Mouse (Mus musculus): ENCODE measurements at regions not wholly inside any gene's neighbourhood (a gene's known extent, or its start where the extent isn't known, plus 50 kb on each side); places are given as distances from the start of the nearest gene placed in this dataset.
A peak's percentile ranks its signal among the peaks of the same experiment; 100 is the strongest.

DNA sequence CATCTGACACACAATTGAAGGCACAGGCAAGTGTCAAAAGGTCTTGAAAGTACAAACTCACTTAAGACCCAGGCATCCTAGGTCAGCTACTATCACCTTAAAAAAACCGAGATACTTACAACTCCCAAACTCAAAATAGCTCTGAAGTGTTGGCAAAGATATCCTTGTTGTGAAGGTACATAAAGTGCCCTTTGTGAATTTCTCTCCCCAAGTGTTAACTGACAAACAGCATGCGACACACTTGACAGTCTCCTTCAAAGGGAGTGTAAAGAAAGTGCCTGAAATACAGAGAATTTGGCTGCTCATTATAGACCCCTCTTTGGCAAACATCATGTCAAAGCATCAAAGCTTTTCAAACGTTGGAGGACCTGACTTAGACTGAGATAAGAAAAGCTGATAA lies 2634.2 kb downstream of the 9330182O14Rik start:
- no peak for DNase-seq (ENCODE audit: inconsistent age in 2 of 2, low spot score in 1 of 2)

DNA sequence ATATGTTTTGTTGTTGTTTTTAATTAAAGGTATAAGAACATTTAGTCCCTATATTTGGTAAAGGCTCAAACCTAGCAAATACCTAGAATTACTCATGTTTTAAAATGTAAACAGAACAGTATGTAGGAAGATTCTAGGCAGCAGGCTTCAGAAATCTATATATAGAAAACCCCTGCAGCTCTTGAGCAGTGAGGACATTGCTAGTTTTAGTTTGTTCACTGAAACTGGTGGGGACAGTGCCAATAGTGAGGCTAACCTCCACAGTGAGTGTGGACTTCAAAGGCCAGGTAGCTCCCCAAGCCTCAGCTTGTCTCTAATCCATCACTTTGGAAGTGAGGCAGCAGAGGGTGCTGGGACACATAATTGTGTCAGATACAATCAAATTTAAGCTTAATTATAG lies 2645.7 kb downstream of the 9330182O14Rik start:
- DNase-seq (ENCODE audit: inconsistent age in 2 of 2, low spot score in 1 of 2): no peak

DNA sequence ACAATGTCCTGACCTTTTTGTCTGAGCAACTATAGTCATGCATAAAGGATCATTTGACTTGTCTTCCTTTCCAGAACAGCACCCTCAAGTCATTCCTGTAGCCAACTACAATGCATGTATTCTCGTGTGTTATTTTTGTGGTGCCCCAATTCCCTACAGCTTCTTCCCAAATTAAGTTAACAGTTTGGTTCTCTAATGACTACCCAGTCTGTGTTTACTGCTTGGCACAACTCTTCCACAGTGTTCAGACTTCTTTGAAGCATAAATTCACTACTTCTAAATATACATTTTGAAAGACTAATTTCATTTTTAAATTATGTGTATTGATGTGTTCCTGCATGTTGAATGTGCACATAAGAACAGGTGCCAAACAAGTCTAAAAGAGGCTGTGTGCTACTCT lies 2667.1 kb downstream of the 9330182O14Rik start:
- no peak for DNase-seq (ENCODE audit: inconsistent age in 2 of 2, low spot score in 1 of 2)

DNA sequence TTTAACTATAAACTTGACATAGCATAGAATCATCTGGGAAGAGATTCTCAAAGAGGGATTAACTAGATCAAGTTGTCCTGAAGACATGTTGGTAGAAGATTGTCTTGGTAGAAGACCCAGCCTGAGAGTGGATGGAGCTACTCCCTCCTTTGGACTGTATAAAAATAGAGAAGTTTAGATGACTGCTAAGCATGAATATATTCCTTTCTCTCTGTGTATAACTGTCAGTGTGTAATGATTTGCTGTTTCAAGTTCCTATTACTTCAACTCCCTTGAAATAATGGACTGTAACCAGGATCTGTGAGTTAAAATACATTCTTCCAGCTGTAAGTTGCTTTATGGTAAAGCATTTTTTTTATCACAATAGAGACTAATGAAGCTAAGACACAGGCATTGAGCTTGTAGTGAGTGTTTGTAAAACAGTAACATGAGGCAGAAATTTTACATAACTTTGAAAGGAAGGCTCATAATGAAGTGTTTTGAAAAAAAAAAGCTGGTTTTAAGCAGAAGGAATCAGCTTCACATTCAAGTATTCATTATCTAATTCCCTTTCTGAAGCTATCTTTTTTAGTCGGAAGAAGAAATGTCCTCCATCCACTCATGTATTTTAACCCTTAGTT lies 2676.8 kb downstream of the 9330182O14Rik start:
- no peak for DNase-seq (ENCODE audit: inconsistent age in 2 of 2, low spot score in 1 of 2)

DNA sequence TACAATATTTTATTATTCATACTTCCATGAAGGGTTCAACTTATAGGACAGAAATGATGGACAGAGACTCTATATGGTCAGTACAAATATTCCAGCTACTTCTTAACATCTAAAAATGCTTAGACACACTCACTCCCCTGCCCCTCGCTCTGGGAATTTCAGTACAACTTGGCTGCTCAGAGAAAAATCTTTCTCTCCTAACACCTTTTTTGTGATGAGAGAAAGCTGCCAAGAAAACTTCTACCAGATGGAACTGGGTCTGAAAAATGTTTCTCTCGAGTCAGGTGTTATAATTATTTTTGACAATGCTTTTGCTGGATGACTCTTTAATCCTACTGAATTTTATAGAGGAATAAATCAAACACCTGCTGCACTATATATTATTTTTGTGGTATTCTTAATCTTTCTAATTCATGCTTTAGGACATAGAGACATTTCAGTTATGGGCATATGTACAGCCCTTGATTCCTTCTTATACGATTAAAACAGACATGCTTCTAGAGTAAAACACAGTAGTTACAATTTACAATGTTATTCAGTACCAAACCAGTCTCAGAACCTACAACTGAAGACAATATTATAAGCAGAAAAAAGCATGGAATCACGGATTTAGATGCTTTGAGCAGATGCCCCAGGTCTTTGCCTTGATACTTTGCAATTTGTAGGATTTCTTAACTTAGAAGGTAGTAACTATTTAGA lies 2681.0 kb downstream of the 9330182O14Rik start:
- DNase-seq (ENCODE audit: inconsistent age in 2 of 2, low spot score in 1 of 2): no peak

DNA sequence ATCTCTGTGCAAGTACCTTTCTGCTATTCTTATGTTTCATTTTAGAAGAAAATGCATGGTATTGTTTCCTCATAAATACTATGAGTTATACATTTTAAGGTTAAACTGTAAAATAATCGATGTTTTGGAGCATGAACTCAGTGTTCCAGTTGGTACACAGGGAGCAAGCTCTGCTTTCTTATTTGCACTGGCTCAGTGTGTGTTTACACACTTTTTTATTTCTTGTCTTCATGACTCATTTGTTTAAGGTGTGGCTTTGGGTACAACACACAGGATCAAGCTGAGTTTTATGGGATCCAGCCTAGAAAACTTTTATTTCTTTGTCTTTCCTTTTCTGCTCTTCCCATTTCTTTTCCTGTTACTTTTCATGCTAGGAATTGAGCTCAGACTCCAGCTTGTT lies 2704.7 kb downstream of the 9330182O14Rik start:
- no peak for DNase-seq (ENCODE audit: inconsistent age in 2 of 2, low spot score in 1 of 2)

DNA sequence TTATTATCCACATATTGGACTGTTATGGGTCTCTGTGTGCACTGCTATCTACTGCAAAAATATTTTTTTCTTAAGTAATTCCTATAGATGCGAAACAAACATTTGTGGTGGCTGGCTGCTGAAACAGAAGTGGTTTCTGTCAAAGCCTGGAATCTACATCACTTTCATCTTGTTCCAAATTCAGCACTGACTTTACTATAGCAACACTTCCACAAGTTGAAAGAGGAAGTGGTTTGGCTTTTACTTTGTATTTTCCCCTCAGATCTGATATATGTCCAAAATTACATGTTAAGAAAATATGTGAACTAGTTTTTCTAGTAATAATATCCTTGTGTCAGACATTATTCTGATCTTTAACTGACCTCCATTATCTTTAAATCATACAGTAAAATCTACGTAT lies 2715.8 kb downstream of the 9330182O14Rik start:
- no peak for DNase-seq (ENCODE audit: inconsistent age in 2 of 2, low spot score in 1 of 2)

DNA sequence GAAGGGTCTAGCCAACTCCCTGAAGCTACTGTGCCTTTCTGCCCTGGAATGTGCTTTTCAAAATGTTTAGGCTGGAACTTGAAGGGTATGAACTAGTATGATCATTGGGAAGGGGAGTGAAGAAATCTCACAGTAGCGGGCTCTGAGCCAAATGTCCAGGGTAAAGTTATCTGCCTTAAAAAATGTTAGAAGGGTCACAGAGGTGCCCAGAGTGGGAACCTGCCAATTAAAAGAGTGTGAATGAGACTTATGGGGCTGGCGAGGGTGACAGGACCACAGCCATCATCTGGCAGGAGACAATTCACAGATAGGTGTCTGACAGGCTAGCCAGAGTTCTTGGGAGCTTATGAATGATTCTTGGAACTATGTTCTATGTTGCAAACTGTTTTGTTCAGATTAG lies 2738.3 kb downstream of the 9330182O14Rik start:
- peak in 1 of 2 experiments; percentile 19 for DNase-seq (ENCODE audit: inconsistent age in 2 of 2, low spot score in 1 of 2)

DNA sequence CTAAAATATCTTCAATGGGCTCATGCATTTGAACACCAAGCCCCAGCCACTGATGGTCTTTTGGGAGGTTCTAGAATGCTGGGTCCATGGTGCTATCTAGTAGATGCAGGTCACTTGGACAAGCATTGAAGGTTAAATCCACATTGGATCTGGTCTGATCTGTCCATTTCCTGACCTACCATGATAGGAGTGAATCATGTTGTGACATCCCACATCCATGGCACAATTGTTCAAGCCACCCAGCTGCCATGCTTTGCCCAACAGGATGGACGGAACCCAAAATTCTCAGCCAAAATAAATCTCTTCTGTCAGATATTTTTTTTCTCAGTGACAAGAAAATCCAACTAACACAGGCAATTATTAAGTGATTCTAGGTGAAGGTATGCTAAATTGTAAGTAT lies 2760.4 kb downstream of the 9330182O14Rik start:
- DNase-seq (ENCODE audit: inconsistent age in 2 of 2, low spot score in 1 of 2): no peak

DNA sequence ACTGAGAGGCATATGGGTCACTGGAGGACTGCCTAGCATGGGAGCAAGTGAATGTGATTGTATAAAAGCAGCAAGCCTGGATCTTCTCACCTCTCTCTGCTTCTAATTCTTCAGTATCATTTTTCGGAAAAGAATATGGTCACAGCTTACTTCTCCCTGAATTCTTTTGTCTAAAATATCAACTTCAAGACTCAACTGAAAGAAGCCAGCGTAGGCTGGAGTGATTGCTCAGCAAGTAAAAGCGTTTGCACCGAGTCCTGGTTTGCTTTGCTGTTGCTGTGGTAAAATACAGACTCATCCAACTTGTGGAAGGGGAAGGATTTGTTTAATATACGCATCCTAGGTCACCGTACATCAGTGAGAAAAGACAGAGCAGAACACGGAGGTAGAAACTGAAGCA lies 2765.9 kb downstream of the 9330182O14Rik start:
- DNase-seq (ENCODE audit: inconsistent age in 2 of 2, low spot score in 1 of 2): no peak

DNA sequence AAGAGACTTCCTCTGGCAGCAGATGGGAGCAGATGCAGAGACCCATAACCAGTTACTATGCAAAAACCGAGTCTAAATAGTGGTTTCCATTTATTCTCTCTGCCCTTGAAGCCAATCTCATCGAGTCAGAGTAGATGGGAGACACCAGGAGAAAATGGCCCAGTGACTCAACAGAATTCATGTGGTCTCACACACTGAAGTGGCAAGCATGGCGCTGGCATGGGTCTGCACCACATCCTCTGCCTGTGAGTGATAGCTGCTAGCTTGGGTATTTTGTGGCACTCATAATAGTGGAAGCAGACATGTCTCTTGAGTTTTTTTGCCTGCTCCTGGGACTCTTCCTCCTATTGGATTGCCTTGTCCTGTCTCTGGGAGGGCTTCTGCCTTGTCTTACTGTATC lies 2767.6 kb downstream of the 9330182O14Rik start:
- no peak for DNase-seq (ENCODE audit: inconsistent age in 2 of 2, low spot score in 1 of 2)

DNA sequence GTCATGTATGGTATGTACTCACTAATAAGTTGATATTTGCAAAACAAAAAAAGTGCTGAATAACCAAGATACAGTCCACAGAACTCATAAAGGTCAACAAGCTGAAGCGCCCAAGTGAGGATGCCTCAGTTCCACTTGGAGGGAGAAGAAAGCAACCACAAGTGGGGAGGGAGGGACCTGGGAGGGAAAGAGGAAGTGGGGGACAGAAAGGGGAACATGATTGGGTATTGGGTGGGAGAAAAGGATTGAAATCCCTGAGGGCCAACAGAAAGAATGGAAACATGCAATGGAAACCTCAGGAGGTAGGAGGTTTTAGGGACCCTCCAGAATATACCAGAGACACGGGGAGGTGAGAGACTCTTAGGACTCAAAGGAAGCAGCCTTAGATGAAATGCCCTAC lies 2777.2 kb downstream of the 9330182O14Rik start:
- no peak for DNase-seq (ENCODE audit: inconsistent age in 2 of 2, low spot score in 1 of 2)

DNA sequence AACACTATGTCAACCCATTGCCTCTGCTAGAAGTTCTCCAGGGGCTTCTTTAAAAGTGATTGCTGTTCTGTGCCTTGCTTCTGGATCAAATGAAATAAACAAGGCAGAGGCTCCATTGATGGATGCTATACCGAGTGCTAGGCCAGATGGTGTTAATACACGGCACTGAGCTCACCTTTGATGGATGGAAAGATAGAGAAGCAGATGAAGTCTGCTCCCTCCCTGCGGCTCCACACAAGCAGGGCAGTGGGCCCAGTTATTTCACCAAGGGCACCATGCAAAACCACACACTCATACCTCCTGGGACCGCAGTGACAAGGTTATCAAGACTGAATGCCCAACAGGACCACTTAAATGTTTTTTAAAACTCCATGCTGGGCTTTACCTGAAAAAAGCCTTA lies 2778.7 kb downstream of the 9330182O14Rik start:
- no peak for DNase-seq (ENCODE audit: inconsistent age in 2 of 2, low spot score in 1 of 2)

DNA sequence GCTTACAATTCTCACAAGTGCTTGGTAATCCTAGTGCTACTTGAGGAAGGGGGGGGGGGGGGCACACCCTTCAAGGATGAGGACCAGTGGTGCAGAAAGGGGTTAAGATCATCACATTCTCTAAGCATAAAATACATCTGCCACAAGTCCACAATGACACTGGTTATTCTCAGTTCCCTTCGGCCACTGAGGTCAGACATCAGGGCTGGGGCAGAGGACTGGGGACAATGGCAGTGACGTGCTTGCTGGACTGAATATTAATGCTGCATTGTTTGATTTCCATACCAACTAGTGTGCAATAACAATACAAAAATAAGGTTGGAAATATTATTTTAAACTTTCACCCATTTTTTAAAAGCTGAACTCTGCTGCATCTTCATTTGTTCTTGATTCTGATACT lies 2779.1 kb downstream of the 9330182O14Rik start:
- no peak for DNase-seq (ENCODE audit: inconsistent age in 2 of 2, low spot score in 1 of 2)

DNA sequence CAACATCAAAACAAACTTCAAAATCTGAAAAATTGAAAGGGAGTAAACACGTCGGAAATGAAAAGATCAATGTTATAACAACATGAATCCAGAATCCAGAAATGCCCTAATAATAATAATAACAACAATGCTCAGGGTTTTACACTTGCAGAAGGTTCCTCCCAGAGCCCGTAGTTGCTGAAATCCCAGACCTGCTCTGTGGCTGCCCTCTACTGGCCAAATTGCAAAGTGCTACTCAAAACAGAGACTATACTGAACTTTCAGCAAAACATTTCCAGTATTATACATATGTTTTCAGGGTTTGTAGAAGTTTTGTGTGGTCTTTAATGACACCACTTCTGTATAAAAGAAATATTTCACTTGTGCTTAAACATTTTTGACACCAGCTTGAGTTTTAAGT lies 2779.9 kb downstream of the 9330182O14Rik start:
- peak; percentile 14 to 67 for DNase-seq (ENCODE audit: inconsistent age in 2 of 2, low spot score in 1 of 2)

DNA sequence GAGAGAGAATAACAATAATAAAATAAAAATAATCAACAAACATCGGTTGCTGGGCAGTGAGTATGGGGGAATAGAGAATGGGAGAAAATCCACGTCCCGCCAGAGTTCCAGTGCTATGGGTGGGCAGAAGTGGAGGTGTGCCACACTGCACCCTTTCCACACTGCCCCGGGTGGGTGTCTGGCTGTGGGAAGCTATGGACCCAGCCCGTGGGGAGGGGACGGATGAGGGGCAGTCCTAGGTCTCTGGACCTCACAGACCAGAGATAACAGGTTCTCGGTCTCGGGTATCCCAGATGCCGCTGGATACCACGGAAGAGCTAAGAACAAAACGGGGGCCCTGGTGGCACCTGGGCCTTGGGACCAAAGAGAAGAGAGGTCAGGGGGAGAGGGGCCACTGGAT lies 2781.0 kb downstream of the 9330182O14Rik start:
- no peak for DNase-seq (ENCODE audit: inconsistent age in 2 of 2, low spot score in 1 of 2)

DNA sequence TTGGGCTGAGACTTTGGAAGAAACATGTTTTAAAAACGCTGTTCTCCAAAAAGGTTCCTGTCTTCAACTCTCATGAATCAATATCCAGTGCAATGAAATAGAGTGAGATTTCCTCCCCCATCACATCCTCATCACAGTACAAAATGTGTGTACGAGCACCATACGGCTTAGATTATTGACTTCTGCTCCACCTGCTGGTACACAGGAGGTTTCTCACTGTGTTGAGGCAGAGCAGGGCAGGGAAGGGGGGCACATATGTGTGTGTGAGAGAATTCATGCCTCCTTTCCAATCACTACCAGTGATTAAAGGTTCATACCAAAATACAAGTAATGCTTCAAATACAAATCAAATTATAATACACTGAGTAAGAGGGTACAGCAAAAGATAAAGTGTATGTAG lies 2787.5 kb downstream of the 9330182O14Rik start:
- no peak for DNase-seq (ENCODE audit: inconsistent age in 2 of 2, low spot score in 1 of 2)

DNA sequence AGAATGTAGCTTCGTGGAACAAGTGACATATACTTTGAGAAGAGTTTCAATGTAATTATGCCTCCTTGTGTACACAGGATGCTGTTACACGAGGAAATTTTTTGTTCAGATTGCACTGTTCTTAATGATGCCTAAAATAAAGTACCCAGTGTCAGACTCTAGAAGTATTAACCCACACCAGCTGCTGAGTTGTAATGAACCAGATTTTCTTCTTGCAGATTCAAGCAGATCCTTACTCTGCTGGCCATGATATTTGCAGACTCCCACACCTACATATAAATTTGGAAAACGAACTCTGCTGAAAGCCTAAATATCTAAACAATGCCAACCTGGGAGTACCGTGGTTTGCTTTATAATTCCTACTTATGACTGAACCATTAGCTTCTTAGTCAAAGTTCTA lies 2794.2 kb downstream of the 9330182O14Rik start:
- no peak for DNase-seq (ENCODE audit: inconsistent age in 2 of 2, low spot score in 1 of 2)

DNA sequence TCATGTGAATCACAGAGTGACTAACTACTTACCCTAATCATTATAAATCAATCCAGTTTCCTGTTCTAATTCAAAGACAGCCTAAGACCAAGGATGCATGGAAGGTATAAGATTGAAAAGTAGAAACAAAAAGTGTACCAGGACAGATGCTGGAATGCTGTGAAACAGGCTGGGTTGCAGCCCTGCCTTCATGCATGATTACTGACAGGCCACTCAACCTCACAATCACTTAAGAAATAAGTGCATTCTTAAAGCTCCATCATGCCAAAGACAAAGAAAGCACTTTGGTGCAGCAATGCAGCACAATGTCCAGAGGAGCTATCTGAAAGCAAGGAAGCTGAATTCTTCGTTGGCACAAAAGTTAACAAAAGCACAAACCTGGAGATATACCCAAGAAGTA lies 2810.4 kb downstream of the 9330182O14Rik start:
- DNase-seq (ENCODE audit: inconsistent age in 2 of 2, low spot score in 1 of 2): no peak

DNA sequence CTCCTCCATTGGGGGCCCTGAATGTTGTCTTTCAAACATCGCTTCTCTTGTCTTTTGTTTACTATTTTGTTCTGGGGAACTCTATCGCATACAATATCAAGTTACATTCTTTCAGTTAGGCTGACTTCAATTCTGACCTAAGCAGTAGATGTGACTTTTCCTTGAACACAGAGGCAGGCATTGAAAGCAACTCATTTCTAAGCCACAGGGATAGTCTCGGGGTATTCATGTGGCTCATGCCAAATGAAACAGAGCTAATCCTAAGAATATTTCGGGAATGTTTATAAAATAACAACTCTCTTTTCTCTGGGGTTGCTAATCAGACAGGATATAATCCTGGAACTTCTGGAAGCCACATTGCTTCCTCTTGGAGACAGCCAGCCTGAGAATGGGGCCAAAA lies 2821.0 kb downstream of the 9330182O14Rik start:
- DNase-seq (ENCODE audit: inconsistent age in 2 of 2, low spot score in 1 of 2): peak in 1 of 2 experiments; percentile 9

DNA sequence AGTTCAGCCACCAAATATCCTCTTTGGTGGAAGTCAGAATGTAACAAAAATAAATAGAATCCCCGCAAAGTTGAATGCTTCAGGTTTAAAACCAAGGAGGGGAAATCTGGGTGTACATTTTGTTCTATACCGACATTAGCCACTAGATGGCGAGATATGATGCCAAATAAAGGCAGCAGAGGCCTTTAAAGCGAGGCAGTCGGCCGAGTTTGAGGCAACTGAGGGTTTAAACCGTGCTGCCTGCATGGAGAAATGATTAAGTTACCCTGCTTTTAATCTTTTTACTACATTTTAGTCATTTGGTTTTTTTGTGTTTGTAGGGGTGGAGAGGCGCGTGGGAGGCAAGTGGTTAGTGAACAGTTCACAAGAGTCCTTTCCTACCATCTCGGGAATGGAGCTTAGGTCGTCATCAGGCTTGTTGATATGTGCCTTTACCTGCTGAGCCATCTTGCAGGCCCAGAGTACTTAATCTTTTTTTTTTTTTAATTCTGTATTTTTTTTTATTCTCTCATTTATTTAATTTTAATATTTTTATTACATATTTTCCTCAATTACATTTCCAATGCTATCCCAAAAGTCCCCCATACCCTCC lies 2828.7 kb downstream of the 9330182O14Rik start:
- DNase-seq (ENCODE audit: inconsistent age in 2 of 2, low spot score in 1 of 2): peak; percentile 32 to 87

DNA sequence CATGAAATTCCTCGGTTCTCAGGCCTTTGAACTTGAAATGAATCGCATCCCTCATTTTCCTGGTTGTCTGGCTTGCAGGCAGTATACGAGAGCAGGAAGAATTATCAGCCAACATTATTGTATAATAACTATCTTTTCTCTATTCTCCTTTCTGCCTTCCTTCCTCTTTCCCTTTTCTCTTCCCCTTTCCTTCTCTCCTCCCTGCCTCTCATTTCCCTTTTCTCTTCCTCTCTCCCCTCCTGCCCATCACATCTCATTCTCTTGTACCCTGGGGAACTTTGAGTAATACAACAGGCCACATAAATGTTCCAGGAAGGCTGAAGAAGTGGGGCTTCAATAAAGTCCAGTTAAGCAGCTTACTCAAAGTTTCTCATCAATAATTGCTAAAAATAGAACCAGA lies 2831.1 kb downstream of the 9330182O14Rik start:
- no peak for DNase-seq (ENCODE audit: inconsistent age in 2 of 2, low spot score in 1 of 2)
